Mouse (Mus musculus) forebrain, embryonic 14.5 days (tissue): Measurements from ENCODE around the gene Pik3r3. TPM values are rescaled to one million over a fixed set of nuclear protein-coding genes. Genes with fewer than 3 reads are reported as not detected.

Experiments
- ATAC-seq: fragments of 200-750 bp; cut with Nextera tagmentation; 2 replicates; pipeline ENCODE4 v1.8.0; 2017; ENCODE audit warnings: mild to moderate bottlenecking, moderate library complexity
- DNase-seq: peaks from one replicate; pipeline ENCODE4 v3.0.0-alpha.2; 2015; ENCODE audit warnings: low spot score
- H3K27ac ChIP-seq: fragments of 300-500 bp; sonication (generic); 2 replicates; pipeline ENCODE4 v1.5.1; 2014; ENCODE audit warnings: low read depth, mild to moderate bottlenecking, control low read depth, low read length, moderate library complexity
- H3K27me3 ChIP-seq: fragments of 300-500 bp; sonication (generic); replicated peaks from 2 replicates; pipeline ENCODE4 v1.6.1; 2014; ENCODE audit warnings: low read length, control low read depth, mixed read lengths; ENCODE audit not compliant: control insufficient read depth, insufficient read depth
- H3K36me3 ChIP-seq: fragments of 300-500 bp; sonication (generic); 2 replicates; pipeline ENCODE4 v1.6.1; 2014; ENCODE audit warnings: low read length, control low read depth; ENCODE audit not compliant: control insufficient read depth, insufficient read depth
- H3K4me1 ChIP-seq: fragments of 300-500 bp; sonication (generic); 2 replicates; pipeline ENCODE4 v1.6.1; 2014; ENCODE audit warnings: antibody characterized with exemption, low read length, control low read depth; ENCODE audit not compliant: control insufficient read depth, insufficient read depth
- H3K4me2 ChIP-seq: fragments of 300-500 bp; sonication (generic); 2 replicates; pipeline ENCODE4 v1.6.1; 2014; ENCODE audit warnings: mild to moderate bottlenecking, control low read depth, low read length
- H3K4me3 ChIP-seq: fragments of 300-500 bp; sonication (generic); 2 replicates; pipeline ENCODE4 v1.5.1; 2014; ENCODE audit warnings: low read depth, low read length, control low read depth
- H3K9ac ChIP-seq: fragments of 300-500 bp; sonication (generic); 2 replicates; pipeline ENCODE4 v1.6.1; 2014; ENCODE audit warnings: mild to moderate bottlenecking, low read length, control low read depth, moderate library complexity
- H3K9me3 ChIP-seq: fragments of 300-500 bp; sonication (generic); replicated peaks from 2 replicates; pipeline ENCODE4 v1.6.1; 2016; ENCODE audit warnings: low read length, control low read depth, mixed read lengths; ENCODE audit not compliant: control insufficient read depth
- WGBS: fragments of 180-500 bp; shearing (Covaris S2); extraction: QIAGEN DNeasy Blood & Tissue Kit; methylation state at CpG from one replicate; pipeline ENCODE4 v1.1.7; 2014; 5-methylcytosine and 5-hydroxymethylcytosine counted together
- polyA plus RNA-seq: library from polyadenylated mRNA; unstranded; fragments of >200 nt; fragmentation: Nextera tagmentation; extraction: Ambion mirVana; gene quantifications from 2 replicates; pipeline ENCODE4 v1.2.1, GENCODE M21; 2014

The Pik3r3 gene
- polyA plus RNA-seq = 71.4 and 93.5 TPM in 2 replicates

DNA sequence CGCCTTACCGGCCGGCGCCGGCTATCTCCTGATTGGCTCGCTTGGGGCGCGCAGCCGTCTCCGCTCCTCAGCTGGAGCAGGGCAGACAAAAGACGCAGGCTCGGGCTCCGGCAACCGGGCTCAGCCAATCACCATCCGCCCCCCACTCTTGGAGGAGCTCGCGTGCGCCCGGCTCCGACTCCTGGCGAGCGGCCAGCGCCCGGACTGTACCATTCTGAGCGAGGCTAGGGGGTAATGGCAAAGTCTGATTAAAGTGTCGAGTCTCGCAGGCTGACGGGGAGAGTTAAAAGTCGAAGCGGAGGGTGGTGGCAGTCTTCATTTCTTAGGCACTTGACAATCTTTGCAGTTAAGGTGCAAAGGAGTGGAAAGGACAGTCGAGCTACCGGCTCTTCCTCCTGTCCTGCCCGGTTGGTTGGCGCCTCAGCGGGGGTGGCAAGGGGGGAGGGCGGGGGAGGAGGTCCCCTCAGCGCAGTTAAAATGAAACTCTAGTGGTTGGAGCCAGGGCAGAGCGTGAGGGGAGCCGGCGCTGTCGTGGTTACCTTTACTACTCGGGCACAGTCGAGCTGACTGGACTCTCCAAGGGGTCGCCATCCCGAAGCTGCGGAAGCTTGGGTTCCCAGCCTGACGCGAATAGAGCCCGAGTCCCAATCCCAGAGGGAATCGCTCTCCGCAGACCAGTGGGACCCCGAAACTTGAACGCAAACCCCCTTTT, at the start of gene Pik3r3:
Pik3r3 (plus strand) TSS at position 479 of the 712 bp plus-strand sequence.
- H3K4me1 ChIP-seq = peaks cover 10% of the 10 kb centered on the region
- no peaks in the 10 kb centered on the region for H3K36me3 ChIP-seq
- no peaks in the 10 kb centered on the region for H3K27me3 ChIP-seq
- H3K27ac ChIP-seq = peak within 1 kb of the TSS; percentile 100
- DNase-seq (peak; percentile 99), ATAC-seq (peak; percentile 99)
- H3K9me3 ChIP-seq = no peaks in the 10 kb centered on the region
- peak within 1 kb of the TSS; percentile 64 for H3K4me2 ChIP-seq
- H3K9ac ChIP-seq = peak within 1 kb of the TSS; percentile 98
- WGBS = under 1% methylated on average over 51 of the region's 53 CpGs
- H3K4me3 ChIP-seq = peak within 1 kb of the TSS; percentile 73

DNA sequence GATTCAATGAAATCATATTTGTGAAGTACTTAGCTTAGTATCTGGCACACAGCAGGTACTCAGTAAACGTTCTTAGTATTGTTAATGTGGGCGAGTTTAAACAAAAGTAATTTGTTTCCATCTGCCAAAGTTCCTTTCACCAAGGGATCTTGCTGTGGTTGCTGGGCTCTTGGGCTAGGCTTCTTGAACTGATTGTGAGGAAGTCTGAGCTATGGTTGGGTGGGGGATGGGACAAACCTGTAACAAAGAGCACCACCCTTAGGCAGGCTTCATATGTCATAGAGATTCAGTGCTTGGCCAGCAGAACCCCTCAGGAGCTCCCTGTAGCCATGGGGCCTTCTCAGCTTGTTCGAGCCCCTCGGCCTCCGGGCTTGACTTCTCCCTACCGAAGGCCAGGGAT, 48.3 kb upstream of the Pik3r3 start, which contains the start of the genes 1700042G07Rik and Gm49337:
1700042G07Rik (plus strand) TSS at position 301 of the 400 bp plus-strand sequence.
Gm49337 (plus strand) TSS at position 313 of the 400 bp plus-strand sequence.
- WGBS = 80% methylated on average over 6 of the region's 6 CpGs
- no peak for DNase-seq

DNA sequence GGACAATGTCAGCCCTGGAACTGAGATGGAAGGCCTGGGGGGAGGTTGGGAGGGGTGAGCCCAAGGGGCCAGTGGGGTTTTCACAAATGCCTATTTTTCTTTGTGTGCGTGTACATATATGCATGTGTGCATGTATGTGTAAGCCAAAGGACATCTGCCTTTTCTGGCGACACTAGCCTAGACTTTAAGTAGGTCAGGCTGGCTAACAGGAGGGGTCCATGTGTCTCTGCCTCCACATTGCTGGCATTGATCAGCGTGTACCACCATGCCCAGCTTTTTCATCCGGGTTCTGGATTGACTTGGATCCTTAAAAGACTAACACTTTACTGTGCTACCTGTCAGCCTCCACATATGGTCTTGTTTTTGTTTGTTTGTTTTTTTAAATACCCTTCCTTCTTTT, 47.7 kb upstream of the Pik3r3 start:
- Histone ChIP-seq H3K9ac (no peak overlapping the region), H3K4me1 (peaks cover 14% of the 10 kb centered on the region), H3K27me3 (no peaks in the 10 kb centered on the region), H3K4me3 (no peak overlapping the region), H3K27ac (no peak overlapping the region), H3K36me3 (no peaks in the 10 kb centered on the region), H3K9me3 (no peaks in the 10 kb centered on the region), H3K4me2 (no peak overlapping the region)
- no peak for DNase-seq
- no peak for ATAC-seq
- WGBS = 91% methylated on average over 4 of the region's 4 CpGs

More for the DNA sequence above, 48.3 kb upstream of the Pik3r3 start, which contains the start of the genes 1700042G07Rik and Gm49337:
- Histone ChIP-seq H3K27ac (no peak within 1 kb of the TSS), H3K4me3 (no peak within 1 kb of the TSS), H3K4me2 (no peak within 1 kb of the TSS), H3K36me3 (no peaks in the 10 kb centered on the region), H3K4me1 (peaks cover 14% of the 10 kb centered on the region), H3K27me3 (no peaks in the 10 kb centered on the region), H3K9ac (no peak within 1 kb of the TSS), H3K9me3 (no peaks in the 10 kb centered on the region)
- ATAC-seq = no peak

DNA sequence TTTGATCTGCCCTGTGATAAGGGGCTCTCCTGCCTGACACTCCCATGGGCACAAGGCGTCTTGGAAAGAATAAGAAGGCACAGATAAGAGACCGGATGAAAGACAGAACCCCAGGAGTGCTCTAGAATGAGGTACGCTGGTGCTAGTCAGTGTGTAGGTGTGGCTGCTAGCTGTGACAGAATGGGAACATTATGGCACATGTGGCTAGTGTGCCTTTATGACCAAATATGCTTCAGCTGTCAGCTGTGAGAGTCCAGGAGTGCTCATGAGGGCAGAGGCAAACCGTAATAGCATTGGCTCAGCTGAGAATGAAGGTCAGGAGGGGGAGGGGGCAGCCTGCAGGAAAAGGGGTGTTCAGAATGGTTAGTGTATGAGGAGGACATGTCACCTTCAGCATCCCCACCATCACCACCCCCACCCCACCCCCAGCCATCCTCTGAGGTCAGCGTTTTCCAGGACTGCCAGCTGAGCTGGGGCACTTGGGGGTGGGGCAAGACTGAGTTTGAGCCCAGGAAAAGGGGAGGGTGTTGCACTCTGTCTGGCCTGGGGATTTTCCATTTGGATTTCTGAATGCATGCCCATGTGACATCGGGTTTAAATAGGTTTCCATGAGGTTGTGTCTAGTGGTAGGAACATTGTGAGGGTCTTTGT, 46.8 kb upstream of the Pik3r3 start:
- H3K36me3 ChIP-seq = no peaks in the 10 kb centered on the region
- H3K9ac ChIP-seq = no peak overlapping the region
- no peak overlapping the region for H3K4me2 ChIP-seq
- DNase-seq (no peak), ATAC-seq (no peak)
- peaks cover 14% of the 10 kb centered on the region for H3K4me1 ChIP-seq
- H3K27me3 ChIP-seq = no peaks in the 10 kb centered on the region
- H3K9me3 ChIP-seq = no peaks in the 10 kb centered on the region
- WGBS = 46% methylated on average over 6 of the region's 6 CpGs
- no peak overlapping the region for H3K4me3 ChIP-seq
- no peak overlapping the region for H3K27ac ChIP-seq

DNA sequence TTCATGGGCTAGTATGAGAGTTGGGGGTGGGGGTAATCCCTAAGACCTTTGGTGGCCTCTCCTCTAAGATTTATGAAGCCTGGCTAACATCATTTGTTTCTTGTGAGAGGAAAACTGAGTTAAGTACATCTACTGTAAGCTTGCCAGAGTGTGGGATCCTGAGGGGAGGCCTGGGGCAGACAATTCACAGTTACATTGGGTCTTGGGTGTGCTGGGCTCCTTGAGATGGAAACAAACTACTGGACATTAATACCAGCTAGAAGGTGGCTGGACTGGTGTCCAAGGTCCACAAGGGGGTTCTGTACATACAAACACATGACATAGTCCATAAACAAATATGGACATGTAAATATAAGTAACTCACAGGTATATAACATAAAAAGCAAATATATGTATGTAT, 46.3 kb upstream of the Pik3r3 start:
- Histone ChIP-seq H3K27me3 (no peaks in the 10 kb centered on the region), H3K9ac (no peak overlapping the region), H3K27ac (no peak overlapping the region), H3K9me3 (no peaks in the 10 kb centered on the region), H3K4me3 (no peak overlapping the region), H3K36me3 (no peaks in the 10 kb centered on the region), H3K4me2 (no peak overlapping the region), H3K4me1 (peaks cover 14% of the 10 kb centered on the region)
- ATAC-seq (no peak), DNase-seq (no peak)

DNA sequence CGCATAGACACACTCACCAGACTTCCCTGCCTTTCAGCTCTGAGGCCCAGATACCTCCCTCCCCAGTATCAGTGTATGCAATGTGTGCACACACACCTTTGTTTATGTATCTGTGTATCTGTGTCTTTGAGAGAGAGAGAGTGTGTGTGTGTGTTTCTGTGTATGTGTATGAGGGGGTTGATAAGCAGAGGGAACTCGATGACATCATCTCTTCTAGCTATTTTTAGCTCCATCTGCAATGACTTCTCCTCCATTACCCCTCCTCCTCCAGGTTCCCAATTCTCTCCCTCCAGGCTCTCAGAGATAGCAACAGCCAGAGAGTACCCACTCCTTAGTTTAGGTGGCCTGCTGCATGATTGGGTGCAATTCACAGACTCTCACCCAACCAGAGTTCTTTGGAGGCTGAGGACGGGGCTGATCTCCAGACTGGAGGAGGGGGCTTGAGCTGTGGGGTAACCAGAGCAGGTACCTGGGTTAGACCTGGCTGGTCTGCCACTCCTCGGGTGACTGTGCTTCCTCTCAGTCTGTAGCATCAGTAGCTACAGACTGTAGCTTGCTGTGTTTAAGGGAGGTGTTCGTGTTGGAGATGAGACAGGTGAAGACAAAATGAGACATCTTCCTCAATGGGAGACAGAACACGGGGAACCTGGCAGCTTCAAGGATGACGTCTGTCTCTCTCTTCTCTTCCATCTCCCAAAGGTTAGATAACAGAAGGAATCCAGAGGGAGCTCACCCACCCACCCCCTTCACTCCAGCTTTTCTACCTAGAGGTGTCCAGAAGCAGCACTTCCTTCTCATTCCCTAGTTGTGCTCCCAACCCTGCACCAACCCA, 45.5 kb upstream of the Pik3r3 start:
- Histone ChIP-seq H3K27ac (no peak overlapping the region), H3K9me3 (no peaks in the 10 kb centered on the region), H3K4me3 (no peak overlapping the region), H3K4me2 (no peak overlapping the region), H3K27me3 (no peaks in the 10 kb centered on the region), H3K9ac (no peak overlapping the region), H3K36me3 (no peaks in the 10 kb centered on the region), H3K4me1 (peaks cover 14% of the 10 kb centered on the region)
- WGBS = 77% methylated on average over 7 of the region's 7 CpGs
- ATAC-seq (peak; percentile 37; the same call in 1 of the 2 replicates), DNase-seq (peak; percentile 37)

DNA sequence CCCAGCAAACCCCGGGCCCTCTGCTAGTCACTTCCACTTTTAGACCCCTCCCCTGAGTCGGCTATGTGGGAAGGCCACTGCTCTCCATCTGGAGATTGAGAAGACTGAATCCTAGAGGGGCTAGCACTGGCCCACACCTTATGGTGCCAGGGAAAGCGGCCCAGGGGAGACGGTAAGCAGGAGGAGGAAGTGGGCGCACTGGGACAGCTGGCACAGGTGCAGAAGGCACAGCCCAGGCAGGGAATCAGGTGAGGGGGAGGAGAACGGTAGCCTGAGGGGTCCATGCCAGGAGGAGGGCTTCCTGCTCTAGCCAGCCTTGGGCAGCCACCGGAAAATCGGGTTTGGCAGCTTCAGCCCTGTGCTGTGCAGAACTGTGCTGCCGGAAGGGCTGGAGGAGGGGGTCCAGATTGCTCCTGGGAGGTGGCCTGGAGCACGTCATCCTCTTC, 44.9 kb upstream of the Pik3r3 start:
- peak overlapping the region; percentile 22; the same call in 1 of the 2 replicates for H3K27ac ChIP-seq
- H3K4me3 ChIP-seq = no peak overlapping the region
- no peaks in the 10 kb centered on the region for H3K27me3 ChIP-seq
- no peaks in the 10 kb centered on the region for H3K9me3 ChIP-seq
- H3K36me3 ChIP-seq = no peaks in the 10 kb centered on the region
- no peak overlapping the region; the same call in 1 of the 2 replicates for H3K9ac ChIP-seq
- peak; percentile 87 for ATAC-seq
- 26% methylated on average over 10 of the region's 10 CpGs for WGBS
- H3K4me2 ChIP-seq = peak overlapping the region; percentile 35
- peaks cover 14% of the 10 kb centered on the region for H3K4me1 ChIP-seq
- peak; percentile 71 for DNase-seq

DNA sequence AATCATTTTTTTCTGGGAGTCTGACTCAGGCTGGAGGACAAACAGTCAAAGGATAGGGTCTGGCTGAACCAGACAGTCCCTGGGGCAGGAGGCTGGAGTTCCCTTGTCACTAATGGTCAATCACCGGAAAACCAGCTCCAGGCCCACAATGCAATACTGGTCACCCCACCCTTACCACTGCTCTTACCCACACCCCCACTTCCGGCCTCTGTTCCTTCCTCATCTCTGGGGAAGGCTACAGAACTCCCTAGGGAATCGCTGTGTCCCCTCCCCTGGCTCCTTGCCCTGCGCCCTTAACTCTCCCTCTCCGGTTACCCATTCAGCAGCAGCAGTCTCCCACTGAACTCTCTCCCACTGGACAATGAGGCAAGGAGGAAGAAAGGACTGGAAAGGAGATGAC, 44.3 kb upstream of the Pik3r3 start:
- DNase-seq (no peak), ATAC-seq (no peak)
- no peaks in the 10 kb centered on the region for H3K27me3 ChIP-seq
- no peak overlapping the region for H3K4me3 ChIP-seq
- WGBS = 35% methylated on average over 5 of the region's 5 CpGs
- no peaks in the 10 kb centered on the region for H3K36me3 ChIP-seq
- no peaks in the 10 kb centered on the region for H3K9me3 ChIP-seq
- H3K27ac ChIP-seq = peak overlapping the region; percentile 44; the same call in 1 of the 2 replicates
- H3K4me2 ChIP-seq = peak overlapping the region; percentile 35; the same call in 1 of the 2 replicates
- H3K9ac ChIP-seq = no peak overlapping the region
- peaks cover 14% of the 10 kb centered on the region for H3K4me1 ChIP-seq
